ENCODE assay signal across 23 mouse cellular contexts in genomic region chr6:55191537-55191936, GRCm38 (mm10). TPM values are rescaled to one million over a fixed set of nuclear protein-coding genes. Genes with fewer than 3 reads are reported as not detected.
"Had no signal": no experiment of that assay in that cellular context is flagged by ENCODE, and none has a peak within 500 bp of the region (broad histone marks: within the 10 kb centered on the region; RNA-seq: fewer than 3 reads in every experiment).

No protein-coding gene starts in this region.

- DNase-seq: lung, adult 18-20 months; lung, embryonic 14.5 days; lung, postnatal 10 days; lung, postnatal 4 days; midbrain, embryonic 14.5 days; retina, postnatal 1 day; right cerebral cortex, adult 18-20 months; right cerebral cortex, postnatal 25 days; right cerebral cortex, postnatal 4 days; thymus, adult 2 months; thymus, postnatal 25 days; thymus, postnatal 4 days had no signal

- H3K4me1 ChIP-seq: midbrain, embryonic 10.5 days; midbrain, embryonic 12.5 days; neural tube, embryonic 13.5 days; neural tube, embryonic 15.5 days; stomach, embryonic 15.5 days had no signal

- H3K4me3 ChIP-seq: midbrain, embryonic 10.5 days; midbrain, embryonic 12.5 days; myocyte; neural tube, embryonic 13.5 days; neural tube, embryonic 15.5 days; stomach, embryonic 15.5 days had no signal

- H3K36me3 ChIP-seq: midbrain, embryonic 10.5 days; midbrain, embryonic 12.5 days; neural tube, embryonic 13.5 days; neural tube, embryonic 15.5 days; stomach, embryonic 15.5 days had no signal

- H3K9me3 ChIP-seq: midbrain, embryonic 12.5 days; neural tube, embryonic 13.5 days; neural tube, embryonic 15.5 days; stomach, embryonic 15.5 days had no signal

- H3K9ac ChIP-seq: lung, embryonic 14.5 days; midbrain, embryonic 12.5 days; neural tube, embryonic 13.5 days; neural tube, embryonic 15.5 days; stomach, embryonic 15.5 days had no signal

- ATAC-seq: midbrain, embryonic 16.5 days had no signal

- H3K27me3 ChIP-seq: midbrain, embryonic 12.5 days; neural tube, embryonic 13.5 days; neural tube, embryonic 15.5 days; stomach, embryonic 15.5 days had no signal

- H3K27ac ChIP-seq: midbrain, embryonic 10.5 days; midbrain, embryonic 12.5 days; neural tube, embryonic 13.5 days; neural tube, embryonic 15.5 days; stomach, embryonic 15.5 days; stomach, postnatal 0 days had no signal

- H3K4me2 ChIP-seq: lung, embryonic 14.5 days; midbrain, embryonic 12.5 days; neural tube, embryonic 13.5 days; neural tube, embryonic 15.5 days; stomach, embryonic 15.5 days had no signal

RNA-seq across cellular contexts. Expression of gene Inmt, which starts 16.7 kb away (rescaled TPM):
- total RNA-seq: megakaryocyte, adult 5-6 weeks; megakaryocyte-erythroid progenitor cell, adult 5-6 weeks had no signal
- polyA plus RNA-seq: midbrain, embryonic 12.5 days; midbrain, embryonic 14.5 days; midbrain, embryonic 16.5 days; myocyte; neural tube, embryonic 11.5 days; neural tube, embryonic 13.5 days; neural tube, embryonic 15.5 days had no signal

RNA-seq across cellular contexts. Expression of gene Crhr2, which starts 58.7 kb away (rescaled TPM):
- total RNA-seq: megakaryocyte, adult 5-6 weeks; megakaryocyte-erythroid progenitor cell, adult 5-6 weeks had no signal
- polyA plus RNA-seq: lung, embryonic 14.5 days; myocyte had no signal
